41 mouse cellular contexts compared by ENCODE assay signal in genomic region chr6:23963741-23964140, GRCm38 (mm10). TPM values are rescaled to one million over a fixed set of nuclear protein-coding genes. Genes with fewer than 3 reads are reported as not detected.
"Had no signal": no experiment of that assay in that cellular context is flagged by ENCODE, and none has a peak within 500 bp of the region (broad histone marks: within the 10 kb centered on the region; RNA-seq: fewer than 3 reads in every experiment).

No protein-coding gene starts in this region.

- ATAC-seq: hindbrain, embryonic 16.5 days; hindbrain, postnatal 0 days; inflammation-experienced regulatory T-cells, adult 6 months; intestine, embryonic 15.5 days; intestine, embryonic 16.5 days; intestine, postnatal 0 days had no signal

- DNase-seq: heart, postnatal 10 days; heart, postnatal 14 days; heart, postnatal 36 days; heart, postnatal 4 days; kidney, adult 11 months; kidney, adult 18-20 months; kidney, adult 2 months; kidney, adult 8-10 months; kidney, adult 9 months; kidney, postnatal 10 days; kidney, postnatal 14 days; kidney, postnatal 25 days; kidney, postnatal 36 days; kidney, postnatal 4 days; layer of hippocampus, adult 9-11 months; layer of hippocampus, postnatal 36 days had no signal

RNA-seq across cellular contexts. Expression of gene Tas2r118, which starts 6.1 kb away (rescaled TPM):
- polyA plus RNA-seq: heart, embryonic 11.5 days; heart, embryonic 12.5 days; heart, embryonic 13.5 days; heart, embryonic 14.5 days; heart, embryonic 15.5 days; heart, embryonic 16.5 days; heart, postnatal 0 days; hindbrain, embryonic 10.5 days; hindbrain, embryonic 11.5 days; hindbrain, embryonic 12.5 days; hindbrain, embryonic 13.5 days; hindbrain, embryonic 14.5 days; hindbrain, embryonic 15.5 days; hindbrain, embryonic 16.5 days; hindbrain, postnatal 0 days; inflammation-experienced regulatory T-cells, adult 6 months; intestine, embryonic 14.5 days; intestine, embryonic 15.5 days; intestine, embryonic 16.5 days; intestine, postnatal 0 days; kidney, adult 2 months; kidney, embryonic 14.5 days; kidney, embryonic 15.5 days; kidney, embryonic 16.5 days; kidney, postnatal 0 days; large intestine, adult 2 months had no signal
